Mouse (Mus musculus) testis, postnatal 10 days (tissue): ENCODE results near the gene Ppp1r16b.

Experiments used
- DNase-seq: peaks from one replicate; pipeline ENCODE4 v3.0.0; 2021; ENCODE audit warnings: low spot score

The Ppp1r16b gene

GRCm38 (mm10) chr2:158768771-158769170 lies 103.6 kb downstream of the Ppp1r16b start:
- no peak for DNase-seq

GRCm38 (mm10) chr2:158770126-158770757 lies 105.0 kb downstream of the Ppp1r16b start:
- DNase-seq: peak; percentile 71

GRCm38 (mm10) chr2:158771066-158771763 lies 106.0 kb downstream of the Ppp1r16b start:
- no peak for DNase-seq

- no peak for DNase-seq
These were observed 107.6 kb downstream of the Ppp1r16b start for GRCm38 (mm10) chr2:158772808-158773207.

GRCm38 (mm10) chr2:158774886-158775285 lies 109.7 kb downstream of the Ppp1r16b start:
- no peak for DNase-seq

- no peak for DNase-seq
These were observed 111.5 kb downstream of the Ppp1r16b start for GRCm38 (mm10) chr2:158776716-158777115.

- DNase-seq: no peak
These were observed 112.3 kb downstream of the Ppp1r16b start for GRCm38 (mm10) chr2:158777490-158777889.

GRCm38 (mm10) chr2:158778349-158778748 lies 113.2 kb downstream of the Ppp1r16b start:
- no peak for DNase-seq

- no peak for DNase-seq
These were observed 115.9 kb downstream of the Ppp1r16b start for GRCm38 (mm10) chr2:158781126-158781525.

- no peak for DNase-seq
These were observed 122.0 kb downstream of the Ppp1r16b start for GRCm38 (mm10) chr2:158786927-158787795.

- DNase-seq: peak; percentile 98
These were observed 129.4 kb downstream of the Ppp1r16b start, which contains the start of gene Dhx35 for GRCm38 (mm10) chr2:158794494-158795004. Gene Dhx35 (plus strand): TSS chr2:158794807.

- no peak for DNase-seq
These were observed 129.8 kb downstream of the Ppp1r16b start for GRCm38 (mm10) chr2:158795043-158795442.

- no peak for DNase-seq
These were observed 130.7 kb downstream of the Ppp1r16b start for GRCm38 (mm10) chr2:158795875-158796274.

- no peak for DNase-seq
These were observed 134.1 kb downstream of the Ppp1r16b start for GRCm38 (mm10) chr2:158799328-158799727.

GRCm38 (mm10) chr2:158800788-158801187 lies 135.6 kb downstream of the Ppp1r16b start:
- DNase-seq: no peak

- DNase-seq: no peak
These were observed 138.4 kb downstream of the Ppp1r16b start for GRCm38 (mm10) chr2:158803575-158803974.

- DNase-seq: no peak
These were observed 150.5 kb downstream of the Ppp1r16b start for GRCm38 (mm10) chr2:158815686-158816085.
